Mouse (Mus musculus) MEL (cell line): ENCODE measurements around the gene Fam83d. TPM values are rescaled to one million over a fixed set of nuclear protein-coding genes. Genes with fewer than 3 reads are reported as not detected.
"Not testable (repeated sequence)": the region's sequence is repeated elsewhere in the genome, so short reads cannot be mapped to it uniquely, and the experiment has no call there.

Experiments used
- DNase-seq: peaks from one replicate; pipeline ENCODE4 v3.0.0; 2011; ENCODE audit warnings: low read depth, low spot score
- H3K27ac ChIP-seq: 2 replicates; pipeline ENCODE4 v1.5.1; 2012; ENCODE audit warnings: low read depth, mild to moderate bottlenecking, control low read depth, low read length, moderate library complexity; ENCODE audit not compliant: control insufficient read depth
- H3K27me3 ChIP-seq, 2 experiments: fragments of 150-350 bp in 1 of 2; sonication (generic) in 1 of 2; 2 replicates each; pipeline ENCODE4 v1.6.1; 2012; ENCODE audit warnings: low read length in 2 of 2, mild to moderate bottlenecking in 2 of 2, improper control_type of control experiment in 1 of 2, moderate library complexity in 1 of 2; ENCODE audit not compliant: insufficient read depth in 2 of 2, control insufficient read depth in 1 of 2
- H3K36me3 ChIP-seq, 2 experiments: 2 replicates each; pipeline ENCODE4 v1.6.1; 2012 to 2014; ENCODE audit warnings: low read length in 2 of 2, improper control_type of control experiment in 1 of 2, inconsistent platforms in 1 of 2, mild to moderate bottlenecking in 1 of 2; ENCODE audit not compliant: insufficient read depth in 2 of 2, control insufficient read depth in 1 of 2
- H3K4me1 ChIP-seq, 2 experiments: fragments of 150-350 bp in 1 of 2; sonication (generic) in 1 of 2; 2 replicates each; pipeline ENCODE4 v1.6.1; 2012; ENCODE audit warnings: low read length in 2 of 2, improper control_type of control experiment in 1 of 2, mild to moderate bottlenecking in 1 of 2; ENCODE audit not compliant: insufficient read depth in 2 of 2, control insufficient read depth in 1 of 2
- H3K4me3 ChIP-seq, 2 experiments: fragments of 150-350 bp in 1 of 2; sonication (generic) in 1 of 2; 2 replicates each; pipeline ENCODE4 v1.5.1; 2012; ENCODE audit warnings: low read depth in 2 of 2, low read length in 2 of 2, mild to moderate bottlenecking in 2 of 2, moderate library complexity in 2 of 2, control low read depth in 1 of 2, improper control_type of control experiment in 1 of 2; ENCODE audit not compliant: control insufficient read depth in 1 of 2, insufficient read depth in 1 of 2
- H3K79me2 ChIP-seq: 2 replicates; pipeline ENCODE4 v1.6.1; 2012; ENCODE audit warnings: mild to moderate bottlenecking, low read length, moderate library complexity; ENCODE audit not compliant: control insufficient read depth, poor library complexity, insufficient read depth
- H3K9ac ChIP-seq: 2 replicates; pipeline ENCODE4 v1.6.1; 2012; ENCODE audit warnings: low read depth, mild to moderate bottlenecking, control low read depth, low read length, moderate library complexity; ENCODE audit not compliant: control insufficient read depth, poor library complexity, severe bottlenecking
- H3K9me3 ChIP-seq: fragments of 150-350 bp; sonication (generic); replicated peaks from 2 replicates; pipeline ENCODE4 v1.6.1; 2012; ENCODE audit warnings: mild to moderate bottlenecking, low read length, improper control_type of control experiment, moderate library complexity; ENCODE audit not compliant: insufficient read depth
- BHLHE40 ChIP-seq: IDR thresholded peaks from 2 replicates; pipeline ENCODE4 v1.6.1; 2012; ENCODE audit warnings: low read depth, mild to moderate bottlenecking, inconsistent platforms, low read length, improper control_type of control experiment, borderline replicate concordance
- CTCF ChIP-seq, 3 experiments: IDR thresholded peaks in 2 of 3; conservative IDR thresholded peaks in 1 of 3; 2 replicates each; pipeline ENCODE4 v1.5.1; 2011 to 2012; ENCODE audit warnings: low read length in 3 of 3, low read depth in 2 of 3, mild to moderate bottlenecking in 2 of 3, improper control_type of control experiment in 1 of 3, inconsistent platforms in 1 of 3, mixed read lengths in 1 of 3, moderate library complexity in 1 of 3; ENCODE audit not compliant: control insufficient read depth in 1 of 3, insufficient read depth in 1 of 3, poor library complexity in 1 of 3, severe bottlenecking in 1 of 3
- ELF1 ChIP-seq: IDR thresholded peaks from 2 replicates; pipeline ENCODE4 v1.6.1; 2014; ENCODE audit warnings: low read depth, mild to moderate bottlenecking, inconsistent platforms, low read length, improper control_type of control experiment, moderate library complexity
- EP300 ChIP-seq, 2 experiments: IDR thresholded peaks; 2 replicates each; pipeline ENCODE4 v1.6.1; 2011; ENCODE audit warnings: improper control_type of control experiment in 2 of 2, low read length in 2 of 2, low read depth in 1 of 2, mild to moderate bottlenecking in 1 of 2
- KAT2A ChIP-seq: conservative IDR thresholded peaks from 2 replicates; pipeline ENCODE4 v1.6.1; 2012; ENCODE audit warnings: low read depth, low read length, improper control_type of control experiment, inconsistent platforms
- MAX ChIP-seq: IDR thresholded peaks from 2 replicates; pipeline ENCODE4 v1.6.1; 2011; ENCODE audit warnings: low read length, improper control_type of control experiment
- NELFE ChIP-seq: IDR thresholded peaks from 2 replicates; pipeline ENCODE4 v1.6.1; 2011; ENCODE audit warnings: low read depth, low read length, improper control_type of control experiment
- POLR2AphosphoS2 ChIP-seq: IDR thresholded peaks from 2 replicates; pipeline ENCODE4 v1.6.1; 2011; ENCODE audit warnings: low read length, improper control_type of control experiment
- RAD21 ChIP-seq: IDR thresholded peaks from 2 replicates; pipeline ENCODE4 v1.6.1; 2011; ENCODE audit warnings: mild to moderate bottlenecking, low read depth, low read length, improper control_type of control experiment
- RCOR1 ChIP-seq: IDR thresholded peaks from 2 replicates; pipeline ENCODE4 v1.6.1; 2012; ENCODE audit warnings: low read depth, mild to moderate bottlenecking, inconsistent platforms, low read length, improper control_type of control experiment
- USF1 ChIP-seq: IDR thresholded peaks from 2 replicates; pipeline ENCODE4 v1.6.1; 2014; ENCODE audit warnings: low read depth, mild to moderate bottlenecking, inconsistent platforms, low read length, improper control_type of control experiment, moderate library complexity
- ZKSCAN1 ChIP-seq: IDR thresholded peaks from 2 replicates; pipeline ENCODE4 v1.6.1; 2012; ENCODE audit warnings: low read depth, mild to moderate bottlenecking, inconsistent platforms, low read length, improper control_type of control experiment, moderate library complexity
- ZNF384 ChIP-seq: IDR thresholded peaks from 2 replicates; pipeline ENCODE4 v1.6.1; 2012; ENCODE audit warnings: low read depth, mild to moderate bottlenecking, inconsistent platforms, low read length, improper control_type of control experiment
- polyA plus RNA-seq, 2 experiments: library from polyadenylated mRNA; stranded (reverse) in 1 of 2; unstranded in 1 of 2; fragments of >175 nt in 1 of 2; fragments of >200 nt in 1 of 2; gene quantifications; 2 replicates each; pipeline versions ENCODE4 v1.2.1 to v1.2.4; 2012; ENCODE audit warnings: low replicate concordance in 2 of 2, low read depth in 1 of 2; ENCODE audit not compliant: insufficient read length in 2 of 2, insufficient read depth in 1 of 2, missing spikeins in 1 of 2
- total RNA-seq: library from RNA; depleted of rRNA; stranded (reverse); fragments of 300-350 nt; gene quantifications from 2 replicates; pipeline ENCODE4 v1.2.3, GENCODE M21; 2012

The Fam83d gene
- total and polyA plus RNA-seq, 3 experiments, result 2.6 to 5.2 TPM; not detected in 1

GRCm38 (mm10) chr2:158736247-158736646 is 31.6 kb upstream of the Fam83d start:
- not testable (repeated sequence) for H3K79me2 ChIP-seq, H3K9me3 ChIP-seq, H3K4me1 ChIP-seq, H3K27me3 ChIP-seq, H3K27ac ChIP-seq, H3K9ac ChIP-seq, DNase-seq, H3K36me3 ChIP-seq, H3K4me3 ChIP-seq
- TF ChIP-seq CTCF (IDR thresholded peaks at IDR 0.05 in 2 of 3, conservative IDR thresholded peaks at IDR 0.05 in 1 of 3; ENCODE audit: control insufficient read depth in 1 of 3, insufficient read depth in 1 of 3, low read depth in 2 of 3, low read length in 3 of 3, poor library complexity in 1 of 3, severe bottlenecking in 1 of 3), result peak in 1 of 3 experiments; percentile 15; a peak in 1 of 6 replicates

- no peak for DNase-seq
- Histone ChIP-seq H3K27ac (no peak overlapping the region), H3K36me3 (no peaks in the 10 kb centered on the region), H3K9ac (no peak overlapping the region), H3K9me3 (no peaks in the 10 kb centered on the region), H3K79me2 (no peaks in the 10 kb centered on the region), H3K4me1 (peaks cover 0 to 4% of the 10 kb centered on the region in 2 experiments; a peak in 1 of 4 replicates), H3K4me3 (no peak overlapping the region), H3K27me3 (no peaks in the 10 kb centered on the region)
- TF ChIP-seq CTCF (IDR thresholded peaks at IDR 0.05 in 2 of 3, conservative IDR thresholded peaks at IDR 0.05 in 1 of 3; ENCODE audit: control insufficient read depth in 1 of 3, insufficient read depth in 1 of 3, low read depth in 2 of 3, low read length in 3 of 3, poor library complexity in 1 of 3, severe bottlenecking in 1 of 3) (no peak), BHLHE40 (no peak), USF1 (no peak)
These were observed 29.3 kb upstream of the Fam83d start for GRCm38 (mm10) chr2:158738591-158738990.

- no peaks in the 10 kb centered on the region for H3K79me2 ChIP-seq
- no peaks in the 10 kb centered on the region for H3K9me3 ChIP-seq
- no peaks in the 10 kb centered on the region for H3K27me3 ChIP-seq
- H3K9ac ChIP-seq, result no peak overlapping the region
- no peak for DNase-seq
- H3K4me1 ChIP-seq, result peaks cover 0 to 4% of the 10 kb centered on the region in 2 experiments; a peak in 1 of 4 replicates
- no peak overlapping the region for H3K27ac ChIP-seq
- H3K36me3 ChIP-seq, result no peaks in the 10 kb centered on the region
- no peak overlapping the region for H3K4me3 ChIP-seq
- no peak for TF ChIP-seq RAD21
- no peak for TF ChIP-seq POLR2AphosphoS2
- TF ChIP-seq MAX, result no peak
- no peak for TF ChIP-seq ELF1
- TF ChIP-seq ZKSCAN1, result no peak
- no peak for TF ChIP-seq EP300 (IDR thresholded peaks at IDR 0.05; ENCODE audit: low read depth in 1 of 2, low read length in 2 of 2)
- no peak for TF ChIP-seq KAT2A
- TF ChIP-seq RCOR1, result no peak
- no peak for TF ChIP-seq NELFE
- no peak for TF ChIP-seq ZNF384
- TF ChIP-seq USF1, result no peak
These were observed 28.8 kb upstream of the Fam83d start for GRCm38 (mm10) chr2:158739113-158739512.
